Mouse (Mus musculus) hindbrain, embryonic 10.5 days (tissue): ENCODE data around the gene Tnn. TPM values are rescaled to one million over a fixed set of nuclear protein-coding genes. Genes with fewer than 3 reads are reported as not detected.

Experiments used
- DNase-seq: peaks from one replicate; pipeline ENCODE4 v3.0.0-alpha.2; 2017; ENCODE audit warnings: low spot score
- H3K27ac ChIP-seq: fragments of 300-500 bp; sonication (generic); 2 replicates; pipeline ENCODE4 v1.5.1; 2016; ENCODE audit warnings: mild to moderate bottlenecking, moderate library complexity
- H3K27me3 ChIP-seq: fragments of 300-500 bp; sonication (generic); 2 replicates; pipeline ENCODE4 v1.6.1; 2016; ENCODE audit warnings: mild to moderate bottlenecking; ENCODE audit not compliant: poor library complexity, insufficient read depth, severe bottlenecking
- H3K36me3 ChIP-seq: fragments of 300-500 bp; sonication (generic); 2 replicates; pipeline ENCODE4 v1.6.1; 2016; ENCODE audit warnings: mild to moderate bottlenecking, moderate library complexity
- H3K4me1 ChIP-seq: fragments of 300-500 bp; sonication (generic); replicated peaks from 2 replicates; pipeline ENCODE4 v1.6.1; 2016; ENCODE audit warnings: mild to moderate bottlenecking
- H3K4me3 ChIP-seq: fragments of 300-500 bp; sonication (generic); 2 replicates; pipeline ENCODE4 v1.5.1; 2016; ENCODE audit warnings: mild to moderate bottlenecking, moderate library complexity
- H3K9me3 ChIP-seq: fragments of 300-500 bp; sonication (generic); 2 replicates; pipeline ENCODE4 v1.6.1; 2016; ENCODE audit warnings: mild to moderate bottlenecking, moderate library complexity
- WGBS: fragments of 180-500 bp; shearing (Covaris S2); methylation state at CpG from one replicate; pipeline ENCODE4 v1.1.7; 2016; 5-methylcytosine and 5-hydroxymethylcytosine counted together
- polyA plus RNA-seq: library from polyadenylated mRNA; unstranded; fragments of >200 nt; fragmentation: Nextera tagmentation; extraction: Ambion mirVana; gene quantifications from 2 replicates; pipeline ENCODE4 v1.2.1, GENCODE M21; 2016

Gene Tnn
- polyA plus RNA-seq, 1 experiment from 2014 or later, result 0.07 TPM

GRCm38 (mm10) chr1:160136362-160136890, 17.0 kb downstream of the Tnn start:
- H3K27ac ChIP-seq, result no peak overlapping the region
- H3K4me1 ChIP-seq, result no peaks in the 10 kb centered on the region
- H3K9me3 ChIP-seq, result no peaks in the 10 kb centered on the region
- DNase-seq, result no peak
- H3K36me3 ChIP-seq, result no peaks in the 10 kb centered on the region
- no peaks in the 10 kb centered on the region for H3K27me3 ChIP-seq
- 88% methylated on average over 7 of the region's 7 CpGs for WGBS
- no peak overlapping the region for H3K4me3 ChIP-seq

- H3K27me3 ChIP-seq, result no peaks in the 10 kb centered on the region
- 72% methylated on average over 4 of the region's 4 CpGs for WGBS
- no peaks in the 10 kb centered on the region for H3K36me3 ChIP-seq
- H3K9me3 ChIP-seq, result no peaks in the 10 kb centered on the region
- no peak overlapping the region for H3K27ac ChIP-seq
- DNase-seq, result no peak
- no peak overlapping the region for H3K4me3 ChIP-seq
- no peaks in the 10 kb centered on the region for H3K4me1 ChIP-seq
Observed at GRCm38 (mm10) chr1:160133464-160134079, 19.8 kb downstream of the Tnn start.

DNA sequence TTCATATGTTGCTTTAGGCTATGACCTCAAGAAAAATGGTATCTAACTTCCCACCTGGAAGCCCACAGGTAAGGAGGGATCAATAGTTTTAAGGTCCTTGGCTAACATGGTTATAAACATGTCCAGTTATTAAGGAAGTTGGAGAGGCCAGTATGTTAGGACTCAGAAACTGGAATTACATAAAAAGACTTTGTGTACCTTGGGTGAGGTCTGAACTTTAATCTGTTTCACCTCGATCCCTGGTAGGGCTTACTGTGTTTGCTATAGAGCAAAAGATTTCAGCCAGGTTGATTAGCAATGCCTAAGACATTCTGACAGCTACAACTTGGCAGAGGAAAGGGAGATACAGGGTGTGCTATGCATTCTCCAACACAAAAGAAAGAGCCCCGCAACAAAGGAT, 29.4 kb downstream of the Tnn start:
- Histone ChIP-seq H3K27ac (no peak overlapping the region), H3K36me3 (no peaks in the 10 kb centered on the region), H3K27me3 (no peaks in the 10 kb centered on the region), H3K9me3 (no peaks in the 10 kb centered on the region), H3K4me3 (no peak overlapping the region), H3K4me1 (no peaks in the 10 kb centered on the region)
- DNase-seq, result no peak
- 87% methylated on average over 2 of the region's 2 CpGs for WGBS

GRCm38 (mm10) chr1:160108604-160109003, 44.8 kb downstream of the Tnn start:
- Histone ChIP-seq H3K4me3 (no peak overlapping the region), H3K4me1 (no peaks in the 10 kb centered on the region), H3K27me3 (no peaks in the 10 kb centered on the region), H3K36me3 (no peaks in the 10 kb centered on the region), H3K9me3 (no peaks in the 10 kb centered on the region), H3K27ac (no peak overlapping the region)
- WGBS, result 71% methylated on average over 2 of the region's 2 CpGs
- no peak for DNase-seq

- no peaks in the 10 kb centered on the region for H3K9me3 ChIP-seq
- H3K4me3 ChIP-seq, result no peak overlapping the region
- H3K4me1 ChIP-seq, result no peaks in the 10 kb centered on the region
- no peaks in the 10 kb centered on the region for H3K27me3 ChIP-seq
- H3K36me3 ChIP-seq, result no peaks in the 10 kb centered on the region
- DNase-seq, result no peak
- no peak overlapping the region for H3K27ac ChIP-seq
- 85% methylated on average over 5 of the region's 5 CpGs for WGBS
Observed at GRCm38 (mm10) chr1:160105426-160105825, 48.0 kb downstream of the Tnn start.

DNA sequence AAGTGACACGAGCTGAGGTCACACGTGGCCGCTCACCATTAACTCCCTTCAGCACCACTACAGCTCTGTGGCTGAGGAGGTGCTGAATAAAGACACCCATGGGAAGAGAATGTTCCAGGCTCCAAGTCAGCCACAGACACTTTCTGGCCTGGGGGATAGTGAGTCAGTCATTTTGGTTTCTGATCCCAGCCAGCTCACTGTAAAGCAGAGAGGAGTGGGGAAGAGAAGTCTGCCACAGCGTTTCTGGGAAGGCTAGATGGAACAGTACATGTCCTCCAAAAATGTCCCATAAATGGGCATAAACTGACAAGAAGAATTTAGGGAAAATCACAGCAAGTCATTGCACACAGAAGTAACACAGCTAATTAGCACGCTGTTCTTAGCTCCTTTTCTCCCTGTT, 52.4 kb downstream of the Tnn start:
- WGBS, result 87% methylated on average over 5 of the region's 5 CpGs
- Histone ChIP-seq H3K9me3 (no peaks in the 10 kb centered on the region), H3K4me3 (no peak overlapping the region), H3K27ac (no peak overlapping the region), H3K27me3 (no peaks in the 10 kb centered on the region), H3K36me3 (no peaks in the 10 kb centered on the region), H3K4me1 (no peaks in the 10 kb centered on the region)
- DNase-seq, result no peak

DNA sequence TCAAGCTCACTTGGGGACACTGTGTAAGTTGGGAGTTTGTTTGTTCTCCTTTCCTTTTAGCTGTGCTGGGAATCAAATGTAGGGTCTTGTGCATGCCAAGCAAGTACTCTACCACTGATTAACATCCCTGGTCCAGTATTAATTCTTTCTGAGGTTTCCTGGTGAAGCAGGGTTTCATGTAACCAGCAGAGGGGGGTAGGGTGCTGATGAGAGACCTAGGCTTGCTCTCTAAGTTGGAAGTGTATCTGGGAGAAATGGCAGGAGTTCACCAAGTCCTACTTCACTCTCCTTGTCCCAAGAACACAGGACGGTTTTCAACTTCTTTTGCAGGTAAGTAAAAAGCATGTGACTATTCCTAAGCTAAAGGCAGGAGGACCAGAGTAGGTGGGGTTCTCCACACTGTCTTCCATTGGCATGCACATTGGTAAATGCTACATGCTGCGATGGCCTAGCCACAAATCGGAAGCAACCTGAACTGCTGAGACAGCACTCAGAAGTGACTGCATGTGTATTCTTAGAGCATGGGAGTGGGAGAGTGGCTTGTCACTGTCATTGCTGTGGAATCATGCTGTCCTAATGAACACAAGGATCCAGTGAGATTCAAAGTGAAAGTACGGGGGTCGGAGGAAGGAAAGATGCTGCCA, 53.6 kb downstream of the Tnn start:
- WGBS, result 90% methylated on average over 5 of the region's 5 CpGs
- H3K27ac ChIP-seq, result no peak overlapping the region

GRCm38 (mm10) chr1:160086651-160087050, 66.7 kb downstream of the Tnn start:
- Histone ChIP-seq H3K4me1 (no peaks in the 10 kb centered on the region), H3K27me3 (no peaks in the 10 kb centered on the region), H3K27ac (no peak overlapping the region), H3K4me3 (no peak overlapping the region), H3K36me3 (no peaks in the 10 kb centered on the region), H3K9me3 (no peaks in the 10 kb centered on the region)
- 86% methylated on average over 2 of the region's 2 CpGs for WGBS
- DNase-seq, result no peak

More for the DNA sequence above, 53.6 kb downstream of the Tnn start:
- H3K4me1 ChIP-seq, result no peaks in the 10 kb centered on the region
- no peaks in the 10 kb centered on the region for H3K27me3 ChIP-seq
- DNase-seq, result no peak
- H3K4me3 ChIP-seq, result no peak overlapping the region
- no peaks in the 10 kb centered on the region for H3K9me3 ChIP-seq
- no peaks in the 10 kb centered on the region for H3K36me3 ChIP-seq

GRCm38 (mm10) chr1:160084239-160084638, 69.1 kb downstream of the Tnn start:
- Histone ChIP-seq H3K27ac (no peak overlapping the region), H3K9me3 (no peaks in the 10 kb centered on the region), H3K4me3 (no peak overlapping the region), H3K4me1 (no peaks in the 10 kb centered on the region), H3K27me3 (no peaks in the 10 kb centered on the region), H3K36me3 (no peaks in the 10 kb centered on the region)
- no peak for DNase-seq
- WGBS, result 86% methylated on average over 1 of the region's 1 CpGs

DNA sequence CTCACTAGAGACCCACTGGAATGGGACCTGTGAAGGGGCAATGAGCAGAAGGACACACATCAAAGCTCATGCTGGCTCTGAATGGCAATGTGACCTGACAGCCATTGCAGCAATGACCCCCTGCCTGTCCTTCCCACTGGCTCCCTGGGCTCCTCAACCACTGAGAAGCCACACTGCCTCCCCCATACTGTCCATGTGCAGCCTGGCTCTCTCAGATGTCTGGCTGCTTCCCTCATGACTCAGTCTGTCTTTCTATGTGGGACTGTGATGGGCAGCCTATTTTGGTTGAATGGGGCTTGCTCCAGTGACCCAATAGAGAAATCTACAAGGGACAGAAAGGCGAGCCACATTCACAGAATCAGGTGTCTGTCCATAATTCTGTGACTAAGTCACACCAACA, 70.7 kb downstream of the Tnn start:
- DNase-seq, result no peak
- Histone ChIP-seq H3K27me3 (no peaks in the 10 kb centered on the region), H3K9me3 (no peaks in the 10 kb centered on the region), H3K4me1 (no peaks in the 10 kb centered on the region), H3K36me3 (no peaks in the 10 kb centered on the region), H3K27ac (no peak overlapping the region), H3K4me3 (no peak overlapping the region)
- WGBS, result 90% methylated on average over 1 of the region's 1 CpGs

DNA sequence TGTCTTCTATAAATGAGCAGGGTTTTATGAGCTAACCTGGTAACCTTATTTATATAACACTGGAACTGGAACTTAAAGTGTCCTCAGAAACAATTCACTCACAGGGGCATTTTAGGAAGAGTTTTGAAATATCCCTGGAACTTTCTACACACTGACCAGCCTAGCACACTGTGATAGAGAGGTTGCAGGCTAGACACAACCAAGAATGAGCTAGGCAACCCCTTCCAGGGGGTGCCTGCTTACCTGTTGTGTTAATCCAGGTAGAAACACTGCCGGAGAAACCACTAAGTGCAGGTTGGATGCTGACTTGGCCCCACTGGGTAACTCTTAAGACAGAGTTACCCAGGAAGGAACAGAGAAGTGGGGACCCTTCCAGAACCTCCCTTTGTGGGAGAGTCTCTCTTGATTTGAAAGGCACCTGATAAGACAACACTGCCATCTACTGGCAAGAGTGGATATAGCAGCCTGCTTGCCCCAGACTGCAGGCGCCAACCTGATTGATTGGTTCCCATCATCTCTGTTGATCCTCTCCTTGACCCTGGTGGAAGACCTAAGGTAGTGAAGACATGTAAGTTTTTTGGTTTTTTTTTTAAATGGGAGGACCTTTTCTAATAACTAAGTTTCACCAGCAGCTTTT, 72.5 kb downstream of the Tnn start:
- WGBS, result 28% methylated on average over 2 of the region's 2 CpGs
- no peaks in the 10 kb centered on the region for H3K27me3 ChIP-seq
- no peaks in the 10 kb centered on the region for H3K9me3 ChIP-seq
- H3K36me3 ChIP-seq, result no peaks in the 10 kb centered on the region
- peak; percentile 80 for DNase-seq
- no peaks in the 10 kb centered on the region for H3K4me1 ChIP-seq
- no peak overlapping the region for H3K27ac ChIP-seq
- H3K4me3 ChIP-seq, result no peak overlapping the region

GRCm38 (mm10) chr1:160078882-160079661, 74.3 kb downstream of the Tnn start:
- 82% methylated on average over 14 of the region's 14 CpGs for WGBS

More at GRCm38 (mm10) chr1:160078882-160079661, 74.3 kb downstream of the Tnn start:
- Histone ChIP-seq H3K27ac (no peak overlapping the region), H3K4me1 (no peaks in the 10 kb centered on the region), H3K27me3 (no peaks in the 10 kb centered on the region), H3K36me3 (no peaks in the 10 kb centered on the region), H3K4me3 (no peak overlapping the region), H3K9me3 (no peaks in the 10 kb centered on the region)
- DNase-seq, result no peak
